Mouse (Mus musculus) spleen, postnatal 14 days (tissue): ENCODE data around the gene Mdp1.

Source experiments
- DNase-seq, 2 experiments: peaks; one replicate each; pipeline ENCODE4 v3.0.0; 2021 to 2022; ENCODE audit warnings: low spot score in 2 of 2

Gene Mdp1

DNA sequence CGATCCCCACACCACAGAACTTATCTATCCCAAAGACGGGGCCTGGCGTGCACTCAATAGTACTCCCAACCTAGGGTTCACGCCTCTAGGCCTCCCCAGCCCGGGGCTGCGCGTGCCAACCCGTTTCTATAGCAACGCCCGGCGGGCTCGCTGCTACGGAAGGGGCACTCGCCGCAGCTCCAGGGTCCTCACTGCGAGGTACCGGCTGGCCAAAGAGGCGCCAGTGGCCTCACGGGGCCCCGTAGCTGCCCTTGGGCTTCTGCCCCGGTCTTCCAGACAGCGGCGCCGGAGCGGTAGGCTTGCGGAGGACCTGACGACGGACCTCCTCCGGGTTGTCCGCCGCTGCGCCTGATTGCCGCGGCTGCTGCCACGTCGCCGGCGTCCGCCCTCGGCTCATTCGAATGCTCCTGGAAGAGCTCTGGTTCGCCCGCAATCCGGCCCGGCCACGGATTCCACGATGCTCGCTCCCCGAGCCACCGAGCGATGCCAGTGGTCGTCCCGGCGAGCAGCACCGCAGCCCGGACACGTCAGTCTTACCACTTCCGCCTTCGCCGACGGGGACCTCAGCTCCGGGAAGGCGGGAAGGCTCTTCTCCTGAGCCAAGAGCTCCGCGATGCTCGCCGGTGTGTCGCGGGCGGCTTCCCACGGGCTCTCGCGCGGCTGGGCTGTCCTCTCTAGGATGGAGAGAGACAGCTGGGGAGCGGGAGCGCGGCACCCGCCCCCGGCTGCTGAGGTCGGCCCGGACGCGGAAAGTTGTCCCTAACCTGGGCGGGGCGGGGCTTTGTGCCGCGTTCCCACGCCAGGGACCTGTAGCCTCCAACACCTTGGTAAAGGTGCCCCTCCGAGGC, 17.0 kb downstream of the Mdp1 start, which contains the start of gene Tm9sf1:
Gene Tm9sf1, minus strand, starts transcription at position 747 of the 848 bp plus-strand sequence.
- DNase-seq: peak; percentile 75 to 81

DNA sequence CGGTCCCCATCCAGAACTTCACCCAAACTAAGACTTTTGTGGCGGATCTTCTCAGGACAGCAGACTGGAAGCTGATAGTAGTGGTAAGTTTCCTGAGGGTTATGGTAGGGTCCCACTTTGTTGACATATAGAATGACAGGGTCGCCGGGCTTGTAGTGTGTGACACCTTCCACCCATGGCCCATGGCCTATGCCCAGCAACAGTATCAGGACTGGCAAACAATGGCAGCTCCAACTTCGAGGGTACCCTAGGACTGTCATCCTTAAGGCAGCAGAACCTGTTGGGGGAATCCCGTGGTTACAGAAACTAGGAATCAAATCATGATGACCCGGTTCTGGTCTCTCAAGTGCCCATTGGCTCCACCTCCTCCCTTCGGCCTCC, 17.6 kb downstream of the Mdp1 start:
- no peak for DNase-seq

DNA sequence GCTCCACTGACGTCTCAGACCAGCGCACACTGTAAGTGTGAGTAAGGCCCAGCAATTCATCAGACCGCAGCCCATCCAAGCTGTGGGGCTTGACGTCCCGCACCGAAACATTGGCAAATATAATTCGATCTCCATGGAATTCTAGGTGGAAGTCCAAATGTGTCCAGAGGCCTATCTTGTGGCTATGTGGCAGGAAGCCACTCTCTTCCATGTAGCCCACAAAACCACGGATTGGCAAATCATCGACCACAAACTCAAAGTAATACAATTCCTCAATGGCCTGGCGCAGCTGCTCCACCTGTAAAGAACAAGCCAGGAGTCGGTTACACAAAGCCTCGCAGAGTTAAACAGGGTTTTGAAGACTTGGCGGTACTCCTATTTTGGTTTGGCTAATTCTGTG, 19.0 kb downstream of the Mdp1 start:
- DNase-seq: no peak

DNA sequence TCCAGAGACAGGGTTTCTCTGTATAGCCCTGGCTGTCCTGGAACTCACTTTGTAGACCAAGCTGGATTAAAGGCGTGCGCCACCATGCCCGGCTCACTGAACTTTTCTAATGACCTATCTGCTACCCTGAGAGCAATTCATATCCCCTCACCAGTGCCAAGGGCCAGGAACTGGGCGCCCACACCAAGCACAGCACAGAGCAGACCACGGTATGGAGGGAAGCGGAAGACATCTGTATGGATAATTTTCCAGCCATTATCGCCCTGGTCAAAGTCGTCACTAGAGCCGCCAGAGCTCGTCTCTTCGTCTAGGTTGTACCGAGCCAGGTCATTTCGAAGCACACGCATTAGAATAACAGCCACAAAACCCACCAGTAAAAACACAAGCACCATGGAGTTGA, 19.5 kb downstream of the Mdp1 start:
- no peak for DNase-seq

DNA sequence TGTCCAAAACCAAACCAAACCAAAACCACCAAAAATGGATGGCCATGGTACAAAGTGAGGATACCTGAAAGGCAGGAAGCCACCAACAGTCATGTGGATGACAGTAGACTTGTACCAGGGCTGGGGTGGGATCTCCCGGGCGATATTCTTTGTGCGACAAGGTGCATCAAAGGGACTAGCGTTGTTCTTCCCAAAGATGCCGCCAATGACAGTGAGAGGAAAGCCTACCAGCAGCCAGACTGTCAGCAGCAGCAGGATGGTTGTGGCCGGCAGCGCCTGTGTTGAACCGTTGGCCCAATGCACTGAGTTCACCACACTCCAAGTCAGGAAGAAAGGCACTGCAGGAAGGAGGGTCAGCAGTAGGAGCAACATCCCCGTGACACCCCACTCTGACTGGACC, 22.5 kb downstream of the Mdp1 start, which contains the start of gene Gm49378:
Gene Gm49378, minus strand, starts transcription at position 101 of the 400 bp plus-strand sequence.
- no peak for DNase-seq

DNA sequence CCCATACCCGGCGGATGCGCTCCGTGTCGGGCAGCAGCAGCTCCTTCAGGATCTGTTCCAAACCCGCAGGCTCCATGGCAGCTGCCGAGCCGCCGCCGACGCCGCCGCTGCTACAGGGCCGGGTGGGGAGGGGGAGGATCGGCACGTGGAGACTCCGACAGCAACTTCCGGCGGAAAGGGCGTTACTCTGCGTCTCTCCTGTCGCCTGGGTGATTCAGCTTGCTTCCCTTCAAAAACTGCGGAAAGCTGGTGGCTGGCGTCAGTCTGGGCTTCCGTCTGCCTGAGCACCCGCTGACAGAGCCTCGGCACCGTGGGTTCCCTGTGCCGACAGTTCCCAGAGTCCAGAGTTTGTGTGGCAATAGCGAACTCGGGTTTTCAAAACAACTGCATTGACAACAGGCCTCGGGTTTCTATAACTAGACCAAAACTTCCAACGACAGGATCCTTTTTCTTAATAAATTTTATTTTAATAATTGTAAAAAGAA, 24.7 kb downstream of the Mdp1 start, which contains the start of gene Ipo4:
Gene Ipo4, minus strand, starts transcription at position 435 of the 485 bp plus-strand sequence.
- peak; percentile 55 to 67 for DNase-seq

DNA sequence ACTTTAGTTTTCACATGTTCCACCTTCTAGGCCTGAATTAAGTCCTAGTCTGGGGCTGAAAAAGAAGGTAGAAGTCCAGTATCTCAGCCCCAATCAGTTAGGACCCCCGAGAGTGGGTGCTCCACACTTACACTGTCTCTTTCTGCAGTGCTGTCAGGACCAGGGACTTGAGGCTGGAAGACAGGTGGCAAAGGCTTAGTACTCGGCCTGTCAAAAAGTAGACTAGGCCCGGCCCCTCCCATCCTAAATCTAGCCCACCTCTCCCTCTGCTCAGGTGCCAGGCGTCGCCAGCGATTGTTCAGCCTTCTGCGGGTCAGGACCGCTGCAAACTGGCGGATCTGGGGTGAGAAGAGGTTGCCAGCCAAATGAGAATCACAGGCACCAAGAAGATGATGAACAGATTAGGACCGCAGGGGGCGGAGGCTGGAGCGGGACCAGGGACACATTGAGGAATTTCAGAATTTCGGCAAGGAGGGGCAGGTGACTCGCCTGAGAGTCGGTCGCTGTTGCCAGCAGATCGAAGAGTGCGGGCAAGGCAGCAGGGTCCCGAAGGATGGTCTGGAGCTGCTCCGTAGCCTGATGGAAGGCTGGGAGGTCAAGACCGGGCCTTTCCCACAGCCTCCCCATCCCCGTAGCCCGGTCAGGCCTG, 25.3 kb downstream of the Mdp1 start:
- no peak for DNase-seq

DNA sequence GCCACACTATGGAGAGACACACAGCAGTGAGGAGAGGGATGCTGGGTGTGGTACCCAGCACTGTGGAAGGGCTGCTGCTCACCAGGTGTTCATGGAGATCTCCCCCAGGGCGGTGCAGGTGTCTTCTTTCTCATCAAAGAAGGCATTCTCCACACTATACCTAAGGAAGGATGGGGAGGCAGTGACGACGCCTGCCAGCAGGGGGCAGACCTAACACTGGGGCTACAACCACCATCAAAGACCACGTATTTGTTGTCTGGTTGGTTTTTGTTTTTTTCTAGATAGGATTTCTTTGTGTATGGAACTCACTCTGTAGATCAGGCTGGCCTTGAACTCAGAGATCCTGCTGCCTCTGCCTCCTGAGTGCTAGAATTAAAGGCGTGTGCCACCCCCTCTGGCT, 31.0 kb downstream of the Mdp1 start:
- DNase-seq: peak; percentile 51 to 72

DNA sequence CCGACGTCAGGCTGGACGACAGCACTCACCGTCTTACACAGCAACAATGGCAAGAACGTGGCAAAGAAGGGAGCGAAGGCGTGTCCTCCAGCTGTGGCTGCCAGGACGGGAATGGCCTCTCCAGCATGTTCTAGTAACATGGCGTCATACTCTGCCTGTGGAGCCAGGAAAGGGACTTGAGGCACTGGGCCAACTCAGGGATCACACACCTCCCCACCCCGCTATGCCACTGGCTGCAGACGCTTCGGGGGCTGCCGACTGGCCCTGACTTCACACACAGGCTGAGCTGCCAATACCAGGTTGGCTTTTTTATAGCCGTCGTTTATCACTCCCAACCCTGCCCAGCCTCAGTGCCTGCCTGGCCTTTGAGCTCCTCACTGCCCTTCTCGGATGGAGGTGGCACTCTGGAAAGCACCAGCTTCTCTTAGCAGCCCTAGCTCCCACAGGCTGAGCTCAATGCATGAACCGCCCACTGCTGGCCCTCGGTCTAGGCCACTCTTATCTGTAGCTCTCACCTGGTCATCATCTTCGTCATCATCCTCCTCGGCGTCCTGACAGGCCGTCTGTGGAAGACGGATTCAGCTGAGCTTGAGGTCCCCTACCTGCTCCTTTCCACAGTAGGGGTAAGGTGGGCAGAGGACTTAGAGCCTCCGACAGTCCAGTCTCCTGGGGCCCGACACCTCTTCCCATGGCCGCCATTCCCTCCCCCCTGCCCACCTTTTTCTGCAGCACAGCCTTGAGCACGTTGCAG, 32.1 kb downstream of the Mdp1 start:
- no peak for DNase-seq

DNA sequence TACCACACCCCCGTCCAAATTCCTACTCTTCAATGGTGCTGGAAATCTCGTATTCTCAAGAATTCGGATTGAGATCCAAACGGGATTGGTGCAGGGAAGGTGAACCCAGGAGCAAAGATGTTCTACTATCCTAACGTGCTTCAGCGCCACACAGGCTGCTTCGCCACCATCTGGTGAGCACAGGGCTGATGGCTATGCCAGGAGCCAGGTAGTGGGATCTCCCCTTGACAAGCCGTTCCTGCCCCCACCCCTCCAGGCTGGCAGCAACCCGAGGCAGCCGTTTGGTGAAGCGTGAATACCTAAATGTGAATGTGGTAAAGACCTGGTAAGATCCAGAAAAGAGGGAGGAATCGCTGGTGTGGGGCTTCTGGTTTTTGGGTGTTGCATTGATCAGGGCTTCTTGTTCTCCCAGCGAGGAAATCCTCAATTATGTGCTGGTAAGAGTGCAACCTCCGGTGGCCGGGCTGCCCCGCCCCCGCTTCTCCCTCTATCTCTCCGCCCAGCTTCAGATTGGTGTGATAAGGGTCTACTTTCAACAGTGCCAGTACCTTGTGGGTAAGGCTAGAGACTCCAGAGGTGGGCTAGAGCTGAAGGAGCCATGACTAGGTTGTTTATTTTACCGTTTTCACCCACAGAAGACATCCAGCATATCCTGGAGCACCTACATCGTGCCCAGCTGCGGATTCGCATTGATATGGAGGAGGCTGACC, 41.7 kb downstream of the Mdp1 start:
- no peak for DNase-seq

DNA sequence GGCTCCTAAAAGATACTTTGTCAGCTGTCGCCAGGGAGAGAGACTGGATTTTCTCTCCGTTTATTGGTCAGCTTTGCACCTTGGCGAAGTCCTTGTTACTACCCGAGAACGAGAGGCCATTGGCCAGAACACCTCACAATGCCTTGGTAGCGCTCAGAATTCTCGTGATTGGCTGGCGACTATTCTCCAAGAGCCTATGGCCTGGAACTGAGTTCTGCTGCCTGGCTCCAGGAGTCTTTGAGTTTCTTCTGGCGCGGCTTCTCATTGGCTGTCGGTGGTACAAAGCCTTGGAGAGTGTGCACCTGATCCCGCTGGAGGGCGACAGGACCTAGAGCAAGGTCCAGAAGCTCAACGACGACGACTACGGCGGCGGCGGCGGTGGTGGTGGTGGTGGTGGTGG, 42.5 kb downstream of the Mdp1 start, which contains the start of gene Rec8:
Gene Rec8, plus strand, starts transcription at position 216 of the 400 bp plus-strand sequence.
- DNase-seq: no peak

DNA sequence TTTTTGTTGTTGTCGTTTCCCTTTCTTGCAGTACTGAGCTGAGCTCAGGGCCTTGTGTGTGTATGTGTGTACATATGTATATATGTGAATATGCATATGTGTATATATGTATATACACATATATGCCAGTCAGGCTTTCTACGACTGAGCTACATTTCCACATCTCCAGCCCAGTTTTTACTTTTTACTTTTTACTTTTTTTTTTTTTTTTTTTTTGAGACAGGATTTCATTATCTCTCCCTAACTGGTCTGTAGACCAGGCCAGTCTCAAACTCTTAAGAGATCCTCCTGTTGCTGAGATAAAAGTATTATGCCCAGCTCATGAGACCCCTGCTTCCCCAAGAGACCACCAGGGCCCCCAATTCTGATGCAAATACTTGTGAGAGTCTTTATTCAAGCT, 43.5 kb downstream of the Mdp1 start:
- DNase-seq: no peak

DNA sequence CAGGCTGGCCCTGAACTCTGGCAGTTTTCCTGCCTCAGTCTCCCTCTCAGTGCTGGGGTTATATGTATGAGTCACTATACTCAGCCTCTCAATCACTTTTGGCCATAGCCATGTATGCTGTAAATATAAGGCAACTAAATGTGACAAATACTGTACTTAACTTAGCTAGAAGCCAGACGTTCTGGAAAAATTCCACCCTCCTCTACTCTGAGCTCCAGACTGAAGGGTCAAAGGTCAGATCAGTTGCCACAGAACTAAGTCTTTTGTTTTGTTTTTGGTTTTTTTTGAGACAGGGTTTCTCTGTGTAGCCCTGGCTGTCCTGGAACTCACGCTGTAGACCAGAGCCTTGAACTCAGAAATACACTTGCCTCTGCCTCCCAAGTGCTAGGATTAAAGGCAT, 44.4 kb downstream of the Mdp1 start:
- DNase-seq: no peak

DNA sequence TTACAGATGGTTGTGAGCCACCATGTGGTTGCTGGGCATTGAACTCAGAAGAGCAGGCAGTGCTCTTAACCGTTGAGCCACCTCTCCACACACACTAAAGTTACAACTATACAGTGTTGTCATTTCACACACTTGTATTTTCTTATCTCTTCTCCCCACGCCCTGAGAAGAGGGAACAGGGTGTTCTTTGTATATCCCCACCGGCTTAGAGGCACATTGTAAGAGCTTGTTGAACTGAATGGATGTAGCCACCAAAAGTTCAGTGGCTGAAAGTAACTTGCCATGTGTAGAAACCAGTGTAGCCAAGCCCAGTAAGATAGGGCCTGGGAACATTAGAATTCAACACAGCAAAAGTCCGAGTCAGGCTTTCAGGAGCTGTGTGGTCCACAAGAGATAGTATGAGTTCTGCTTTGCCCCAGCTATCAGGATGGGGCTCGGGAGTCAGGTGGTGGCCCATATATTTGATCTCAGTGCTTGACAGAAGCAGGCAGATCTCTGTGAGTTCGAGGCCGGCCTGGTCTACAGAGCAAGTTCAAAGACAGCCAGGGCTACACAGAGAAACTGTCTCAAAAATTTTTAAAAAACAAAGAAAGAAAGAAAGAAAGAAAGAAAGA, 45.6 kb downstream of the Mdp1 start:
- no peak for DNase-seq

DNA sequence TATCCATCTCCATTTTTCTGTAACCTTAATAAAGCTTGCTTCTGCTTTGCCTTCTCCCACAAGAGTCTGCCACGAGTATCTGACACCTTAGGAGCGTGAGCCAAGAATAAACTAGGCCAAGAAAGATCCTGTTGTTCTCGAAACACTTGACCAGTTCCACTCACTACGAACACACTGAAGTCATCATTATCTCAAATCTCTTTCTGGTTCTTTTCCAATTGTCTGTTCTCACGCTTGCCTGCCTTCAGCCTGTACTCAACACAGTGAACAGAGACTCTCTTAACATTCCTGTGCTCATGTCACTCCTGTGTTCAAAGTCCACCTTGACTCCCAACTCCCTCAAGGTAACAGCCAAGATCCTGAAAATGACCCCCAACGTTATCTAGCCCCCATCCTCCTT, 47.0 kb downstream of the Mdp1 start:
- DNase-seq: no peak

DNA sequence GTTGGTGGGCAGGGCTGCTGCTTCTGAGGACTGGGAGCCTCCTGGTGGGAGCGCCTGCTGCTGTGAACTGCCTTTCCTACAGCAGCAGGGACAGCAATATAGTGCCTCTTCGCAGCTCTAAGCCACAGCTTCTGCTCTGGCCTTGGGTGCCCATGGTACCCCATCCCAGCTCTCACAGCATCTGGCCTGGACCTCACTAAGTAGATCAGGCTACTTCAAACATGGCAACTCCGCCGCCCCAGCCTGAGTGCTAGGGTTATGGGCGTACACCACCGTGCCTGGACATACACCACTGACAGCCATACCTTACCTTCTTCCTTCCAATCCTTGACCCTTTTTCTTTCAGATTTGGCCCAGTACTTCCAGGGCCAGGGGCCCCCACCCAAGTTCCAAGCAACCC, 52.0 kb downstream of the Mdp1 start:
- no peak for DNase-seq
